Mouse (Mus musculus) heart, embryonic 15.5 days (tissue): ENCODE results near the gene Gm20479. TPM values are rescaled to one million over a fixed set of nuclear protein-coding genes. Genes with fewer than 3 reads are reported as not detected.

Experiments used
- ATAC-seq: fragments of 200-750 bp; cut with Nextera tagmentation; replicated peaks from 2 replicates; pipeline ENCODE4 v1.8.0; 2017; ENCODE audit warnings: low read depth, moderate TSS enrichment; ENCODE audit not compliant: insufficient number of reproducible peaks, insufficient read depth, low FRiP score
- H3K27ac ChIP-seq: fragments of 300-500 bp; sonication (generic); 2 replicates; pipeline ENCODE4 v1.5.1; 2015; ENCODE audit warnings: mild to moderate bottlenecking, inconsistent platforms
- H3K27me3 ChIP-seq: fragments of 300-500 bp; sonication (generic); 2 replicates; pipeline ENCODE4 v1.6.1; 2015; ENCODE audit warnings: inconsistent platforms
- H3K36me3 ChIP-seq: fragments of 300-500 bp; sonication (generic); 2 replicates; pipeline ENCODE4 v1.6.1; 2015; ENCODE audit warnings: mild to moderate bottlenecking, inconsistent platforms
- H3K4me1 ChIP-seq: fragments of 300-500 bp; sonication (generic); replicated peaks from 2 replicates; pipeline ENCODE4 v1.6.1; 2015; ENCODE audit warnings: inconsistent platforms
- H3K4me2 ChIP-seq: fragments of 300-500 bp; sonication (generic); 2 replicates; pipeline ENCODE4 v1.6.1; 2015; ENCODE audit warnings: inconsistent platforms, mild to moderate bottlenecking, moderate library complexity
- H3K4me3 ChIP-seq: fragments of 300-500 bp; sonication (generic); 2 replicates; pipeline ENCODE4 v1.5.1; 2015; ENCODE audit warnings: mild to moderate bottlenecking, inconsistent platforms
- H3K9ac ChIP-seq: fragments of 300-500 bp; sonication (generic); 2 replicates; pipeline ENCODE4 v1.6.1; 2015; ENCODE audit warnings: mild to moderate bottlenecking, inconsistent platforms
- H3K9me3 ChIP-seq: fragments of 300-500 bp; sonication (generic); replicated peaks from 2 replicates; pipeline ENCODE4 v1.6.1; 2016; ENCODE audit warnings: inconsistent platforms
- WGBS: fragments of 180-500 bp; shearing (Covaris S2); methylation state at CpG from one replicate; pipeline ENCODE4 v1.1.7; 2015; ENCODE audit warnings: mixed read lengths; 5-methylcytosine and 5-hydroxymethylcytosine counted together
- polyA plus RNA-seq: library from polyadenylated mRNA; unstranded; fragments of >200 nt; fragmentation: Nextera tagmentation; extraction: Ambion mirVana; gene quantifications from 2 replicates; pipeline ENCODE4 v1.2.1, GENCODE M21; 2015

Gene Gm20479
- polyA plus RNA-seq, 1 experiment from 2014 or later = not detected

DNA sequence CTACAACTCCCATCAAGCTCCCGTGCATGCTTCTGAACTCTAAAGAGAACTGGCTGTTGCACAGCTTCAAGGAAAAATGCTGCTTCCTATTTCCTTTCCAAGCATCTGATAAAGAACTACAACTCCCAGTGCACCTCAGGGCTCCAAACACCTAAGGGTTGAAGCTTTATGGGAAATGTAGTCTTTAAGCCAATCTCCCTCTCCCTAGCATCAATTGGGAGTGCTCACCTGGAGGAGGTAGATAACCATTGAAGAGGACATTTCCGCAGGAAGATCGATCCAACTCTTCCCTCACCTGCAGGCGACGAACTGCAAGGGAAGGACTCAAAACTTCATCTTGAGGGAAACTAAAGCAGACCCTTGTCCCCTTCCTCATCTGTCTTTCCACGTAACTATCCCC lies 3.1 kb downstream of the Gm20479 start:
- Histone ChIP-seq H3K27me3 (no peaks in the 10 kb centered on the region), H3K4me3 (no peak overlapping the region), H3K4me1 (peaks cover 26% of the 10 kb centered on the region), H3K9ac (no peak overlapping the region), H3K4me2 (peak overlapping the region; percentile 83), H3K9me3 (no peaks in the 10 kb centered on the region), H3K36me3 (peaks cover 8% of the 10 kb centered on the region; the same call in 1 of the 2 replicates), H3K27ac (no peak overlapping the region)
- WGBS = 27% methylated on average over 6 of the region's 6 CpGs
- no peak for ATAC-seq

DNA sequence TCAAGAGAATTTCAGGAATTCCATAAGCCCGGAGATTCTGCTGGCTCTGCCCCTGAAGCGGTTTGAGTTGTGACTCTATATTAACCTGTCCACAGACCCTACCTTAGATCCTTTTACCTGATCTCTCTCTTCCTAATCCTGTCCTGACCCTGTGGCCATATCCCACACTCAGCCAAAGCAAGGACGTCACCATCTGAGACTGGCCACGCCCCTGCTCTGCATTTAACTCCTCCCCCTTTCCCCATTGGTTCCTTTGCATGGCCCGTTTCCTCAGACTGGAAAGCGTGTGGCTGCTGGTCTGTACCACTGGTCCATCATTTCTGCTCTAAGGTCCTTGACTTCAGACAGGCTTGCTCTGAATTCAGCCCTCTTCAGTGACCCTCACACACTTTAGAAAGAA lies 11.8 kb downstream of the Gm20479 start:
- H3K27ac ChIP-seq = no peak overlapping the region
- H3K9ac ChIP-seq = no peak overlapping the region
- H3K9me3 ChIP-seq = no peaks in the 10 kb centered on the region
- peaks cover 17% of the 10 kb centered on the region for H3K36me3 ChIP-seq
- H3K4me3 ChIP-seq = no peak overlapping the region
- WGBS = 27% methylated on average over 6 of the region's 6 CpGs
- H3K4me2 ChIP-seq = no peak overlapping the region
- no peak for ATAC-seq
- no peaks in the 10 kb centered on the region for H3K27me3 ChIP-seq
- no peaks in the 10 kb centered on the region for H3K4me1 ChIP-seq

DNA sequence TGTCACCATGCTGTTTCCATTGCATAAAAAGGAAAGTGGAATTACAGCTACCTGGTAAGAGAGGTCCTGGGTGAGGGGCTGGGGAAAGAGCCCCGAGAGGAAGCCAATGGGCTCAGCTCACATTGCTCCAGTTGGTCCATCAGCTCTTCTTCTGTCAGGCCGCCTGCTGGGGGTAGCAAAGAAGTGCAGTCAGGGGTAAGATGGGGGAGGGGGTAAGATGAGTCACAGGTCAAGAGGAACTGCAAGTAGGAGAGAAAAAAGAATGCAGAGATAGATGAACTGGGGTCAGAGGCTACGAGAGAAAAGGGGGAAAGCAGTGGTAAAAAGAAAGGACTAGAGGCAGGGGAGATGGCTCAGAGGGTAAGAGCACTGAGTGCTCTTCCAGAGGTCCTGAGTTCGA lies 14.6 kb downstream of the Gm20479 start:
- 55% methylated on average over 4 of the region's 4 CpGs for WGBS

DNA sequence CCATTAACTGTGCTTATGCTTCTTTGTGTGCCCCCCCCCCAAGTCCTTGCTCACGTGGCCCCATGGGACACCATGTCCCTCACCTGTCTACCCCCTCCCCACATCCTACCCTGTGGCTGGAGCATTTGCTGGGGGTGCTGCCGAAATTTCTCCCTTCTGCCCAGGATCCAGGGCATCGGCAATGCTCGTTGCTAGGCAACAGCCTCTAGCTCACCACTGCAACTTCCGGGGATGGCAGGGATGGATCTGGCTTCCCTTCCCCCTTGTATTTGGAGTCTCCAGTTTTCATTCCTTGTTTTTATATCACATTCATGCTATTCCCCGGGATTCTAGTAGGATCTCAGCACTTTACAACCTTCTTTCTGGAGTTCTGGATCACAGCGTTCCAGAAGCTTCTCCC lies 17.7 kb downstream of the Gm20479 start:
- no peak overlapping the region for H3K4me3 ChIP-seq
- no peak for ATAC-seq
- peaks cover 54% of the 10 kb centered on the region for H3K27me3 ChIP-seq
- H3K9me3 ChIP-seq = no peaks in the 10 kb centered on the region
- no peak overlapping the region for H3K27ac ChIP-seq
- 43% methylated on average over 7 of the region's 7 CpGs for WGBS
- peaks cover 3% of the 10 kb centered on the region; the same call in 1 of the 2 replicates for H3K36me3 ChIP-seq
- peaks cover 29% of the 10 kb centered on the region for H3K4me1 ChIP-seq
- no peak overlapping the region for H3K9ac ChIP-seq
- H3K4me2 ChIP-seq = no peak overlapping the region

More for the DNA sequence above, 14.6 kb downstream of the Gm20479 start:
- Histone ChIP-seq H3K9me3 (no peaks in the 10 kb centered on the region), H3K27me3 (peaks cover 26% of the 10 kb centered on the region), H3K9ac (no peak overlapping the region), H3K4me3 (no peak overlapping the region), H3K27ac (no peak overlapping the region), H3K36me3 (peaks cover 3% of the 10 kb centered on the region; the same call in 1 of the 2 replicates), H3K4me1 (peaks cover 4% of the 10 kb centered on the region), H3K4me2 (no peak overlapping the region)
- ATAC-seq = no peak

DNA sequence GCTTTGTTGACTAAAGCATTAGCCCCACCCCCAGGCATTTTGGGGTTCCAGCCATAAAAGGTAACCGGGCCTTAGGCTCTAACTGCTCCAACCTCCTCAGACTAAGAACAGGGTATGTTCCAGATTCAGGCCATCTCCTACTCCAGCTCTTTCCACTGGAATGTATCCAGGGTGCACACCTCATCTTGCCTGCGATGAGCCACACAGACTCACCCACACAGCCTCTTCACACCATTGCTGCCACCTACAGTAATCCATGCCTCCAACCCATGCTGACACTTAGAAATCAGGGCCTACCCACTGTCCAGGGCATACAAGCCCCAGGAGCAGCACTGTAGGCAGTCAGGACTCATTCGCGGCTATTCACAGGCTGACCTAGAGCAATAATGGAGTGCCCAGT lies 18.1 kb downstream of the Gm20479 start:
- Histone ChIP-seq H3K27ac (no peak overlapping the region), H3K9me3 (no peaks in the 10 kb centered on the region), H3K9ac (no peak overlapping the region), H3K4me3 (no peak overlapping the region), H3K4me1 (peaks cover 33% of the 10 kb centered on the region), H3K4me2 (no peak overlapping the region), H3K27me3 (peaks cover 58% of the 10 kb centered on the region), H3K36me3 (peaks cover 3% of the 10 kb centered on the region; the same call in 1 of the 2 replicates)
- no peak for ATAC-seq
- 73% methylated on average over 4 of the region's 4 CpGs for WGBS

DNA sequence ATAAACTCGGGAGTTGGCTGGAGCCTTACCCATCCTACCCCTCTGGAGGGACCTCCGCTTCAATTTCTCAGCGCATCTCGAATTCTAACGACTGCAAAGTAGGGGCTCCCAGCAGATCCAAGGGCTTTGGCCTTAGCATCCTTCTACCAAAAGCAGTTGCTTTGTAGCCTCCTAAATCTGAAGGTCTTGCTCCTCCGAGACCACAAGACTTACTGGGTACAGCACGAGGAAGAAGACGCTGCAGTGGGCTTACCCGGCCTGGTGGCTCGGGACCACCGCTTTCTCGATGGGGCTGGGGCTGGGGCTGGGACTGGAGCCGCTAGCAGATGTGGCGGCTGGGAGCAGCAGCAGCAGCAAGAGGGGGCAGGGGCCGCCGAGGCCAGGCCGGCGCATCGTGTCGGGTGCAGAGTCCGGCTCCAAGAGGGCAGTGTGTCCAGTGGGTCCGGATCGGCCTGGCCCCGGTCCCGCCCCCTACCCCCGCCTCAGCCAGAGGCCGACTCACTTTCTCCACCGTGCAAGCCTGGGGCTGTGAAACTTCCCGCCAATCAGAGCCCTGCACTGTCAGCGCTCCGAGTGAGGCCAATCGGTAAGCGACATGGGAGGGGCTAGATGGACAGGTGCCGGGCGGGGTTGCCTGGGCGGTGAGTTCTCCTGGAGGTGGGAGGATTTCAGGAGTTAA lies 19.9 kb downstream of the Gm20479 start, which contains the start of gene Ltbp4:
Ltbp4 (minus strand) TSS at position 518 of the 679 bp plus-strand sequence.
- 1% methylated on average over 36 of the region's 36 CpGs for WGBS
- peaks cover 51% of the 10 kb centered on the region for H3K4me1 ChIP-seq
- no peaks in the 10 kb centered on the region for H3K36me3 ChIP-seq
- peak within 1 kb of the TSS; percentile 45 for H3K4me3 ChIP-seq
- H3K9me3 ChIP-seq = no peaks in the 10 kb centered on the region
- H3K27ac ChIP-seq = no peak within 1 kb of the TSS
- peak within 1 kb of the TSS; percentile 68 for H3K4me2 ChIP-seq
- no peak for ATAC-seq
- H3K27me3 ChIP-seq = peaks cover 76% of the 10 kb centered on the region
- H3K9ac ChIP-seq = peak within 1 kb of the TSS; percentile 46

DNA sequence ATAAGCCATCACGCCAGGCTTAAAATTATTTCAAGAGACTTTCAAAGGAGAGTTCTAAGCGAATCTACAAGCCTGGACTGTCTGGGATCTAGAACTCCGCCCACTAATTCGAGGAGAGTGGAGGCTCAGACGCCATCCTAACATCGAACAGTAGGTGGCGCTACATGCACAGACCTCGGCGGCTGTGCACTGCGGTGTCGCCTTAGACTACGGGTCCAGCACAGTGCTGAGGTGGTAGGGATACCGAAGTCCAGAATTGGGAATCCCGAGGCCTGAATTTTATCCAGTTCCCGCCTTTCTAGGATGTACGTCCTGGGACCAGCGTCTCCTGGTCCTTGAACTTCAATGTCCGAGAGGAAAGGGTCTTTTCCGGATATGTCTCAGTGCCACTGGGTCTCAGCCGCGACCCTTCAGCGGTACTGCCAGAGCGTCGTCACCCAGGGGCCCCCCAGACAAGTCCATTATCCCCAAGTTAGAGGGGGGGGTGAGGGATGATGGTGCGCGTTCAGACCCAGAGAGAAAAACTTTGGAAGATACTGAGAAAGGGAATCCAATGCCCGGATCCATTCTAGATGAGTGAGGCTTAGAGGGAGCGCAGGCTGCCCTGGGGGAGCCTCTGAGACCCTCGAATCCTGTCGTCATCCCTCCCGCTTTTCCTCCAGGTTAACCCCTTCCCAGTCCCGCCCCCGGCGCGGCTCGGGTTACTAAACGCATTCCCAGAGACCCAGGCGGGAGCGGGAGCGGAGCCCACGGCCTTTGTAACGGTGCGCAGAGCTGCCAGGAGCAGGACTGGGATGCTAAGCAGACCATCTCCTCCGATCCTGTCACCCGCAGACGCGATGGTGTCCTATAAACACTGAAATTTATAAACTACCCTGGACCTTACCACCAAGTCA lies 21.0 kb downstream of the Gm20479 start:
- no peaks in the 10 kb centered on the region for H3K9me3 ChIP-seq
- peak overlapping the region; percentile 45 for H3K4me3 ChIP-seq
- H3K27me3 ChIP-seq = peaks cover 80% of the 10 kb centered on the region
- ATAC-seq = peak; percentile 64
- H3K4me1 ChIP-seq = peaks cover 63% of the 10 kb centered on the region
- peak overlapping the region; percentile 12 for H3K9ac ChIP-seq
- under 1% methylated on average over 47 of the region's 47 CpGs for WGBS
- peak overlapping the region; percentile 68 for H3K4me2 ChIP-seq
- H3K27ac ChIP-seq = peak overlapping the region; percentile 39; the same call in 1 of the 2 replicates
- H3K36me3 ChIP-seq = no peaks in the 10 kb centered on the region

DNA sequence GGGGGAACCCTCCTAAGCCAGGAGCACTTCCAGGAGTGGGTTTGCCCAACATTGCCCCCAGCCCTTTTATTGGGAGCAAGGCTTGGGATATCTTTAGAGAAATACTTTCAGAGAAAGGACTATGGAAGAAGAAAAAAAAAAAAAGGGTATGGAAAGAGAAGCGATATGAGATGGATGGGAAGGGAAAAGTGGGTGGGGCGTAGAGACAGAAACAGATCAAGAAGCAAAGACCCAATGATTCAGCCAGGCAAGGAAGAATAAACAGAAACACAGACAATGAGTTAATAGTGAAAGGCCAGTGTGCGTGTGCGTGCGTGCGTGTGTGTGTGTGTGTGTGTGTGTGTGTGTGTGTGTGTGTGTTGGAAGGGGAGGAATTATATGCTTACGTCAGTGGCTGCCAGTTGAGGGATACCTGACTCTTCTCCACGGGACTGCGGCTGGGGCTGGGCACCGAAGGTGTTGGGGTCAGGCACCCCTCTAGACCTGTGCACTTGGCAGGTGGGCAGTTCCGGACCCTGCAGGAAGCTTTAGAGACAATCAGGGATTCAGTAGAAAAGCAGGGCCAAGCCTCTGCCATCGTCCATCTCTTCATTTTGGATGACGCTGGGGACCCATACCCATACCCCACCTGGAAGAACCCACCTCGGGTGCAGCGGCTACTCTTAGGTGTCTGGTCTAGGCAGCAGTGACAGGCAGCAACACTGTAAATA lies 22.1 kb downstream of the Gm20479 start:
- Histone ChIP-seq H3K36me3 (no peaks in the 10 kb centered on the region), H3K4me3 (peak overlapping the region; percentile 64; the same call in 1 of the 2 replicates), H3K9me3 (no peaks in the 10 kb centered on the region), H3K27ac (peak overlapping the region; percentile 89), H3K4me1 (peaks cover 72% of the 10 kb centered on the region), H3K27me3 (peaks cover 89% of the 10 kb centered on the region), H3K4me2 (peak overlapping the region; percentile 91; the same call in 1 of the 2 replicates), H3K9ac (no peak overlapping the region)
- no peak for ATAC-seq
- WGBS = 48% methylated on average over 15 of the region's 15 CpGs

DNA sequence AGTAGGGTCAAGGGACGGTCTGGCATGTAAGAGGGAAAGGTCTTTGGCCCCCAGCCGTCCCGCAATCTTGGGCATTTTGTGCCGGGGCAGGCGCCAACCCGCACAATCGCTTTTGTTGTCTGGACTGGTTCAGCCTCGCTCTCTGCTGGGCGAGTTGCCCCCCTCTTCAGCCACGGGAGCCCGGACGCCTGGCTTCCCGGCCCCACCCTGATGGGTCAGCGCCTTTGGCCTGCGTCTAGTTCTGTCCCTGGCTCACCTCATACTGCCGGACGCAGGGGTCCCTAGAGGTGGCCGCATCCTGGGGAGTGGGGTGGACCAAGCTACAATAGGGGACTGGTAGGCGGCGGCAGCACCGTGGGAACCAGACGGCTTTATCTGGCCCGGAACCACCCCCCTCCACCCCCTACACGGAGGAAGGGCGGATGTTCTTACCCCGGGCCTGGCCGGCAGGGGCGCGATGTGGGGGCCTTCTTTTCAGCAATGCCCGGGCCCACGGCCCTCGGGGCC lies 22.8 kb downstream of the Gm20479 start:
- no peaks in the 10 kb centered on the region for H3K9me3 ChIP-seq
- H3K4me2 ChIP-seq = peak overlapping the region; percentile 91
- whole genome bisulfite sequencing = 3% methylated on average over 32 of the region's 32 CpGs
- peak overlapping the region; percentile 64 for H3K4me3 ChIP-seq
- ATAC-seq = peak; percentile 20
- H3K4me1 ChIP-seq = peaks cover 75% of the 10 kb centered on the region
- H3K27ac ChIP-seq = peak overlapping the region; percentile 89
- H3K9ac ChIP-seq = peak overlapping the region; percentile 32; the same call in 1 of the 2 replicates
- H3K27me3 ChIP-seq = peaks cover 89% of the 10 kb centered on the region
- no peaks in the 10 kb centered on the region for H3K36me3 ChIP-seq

DNA sequence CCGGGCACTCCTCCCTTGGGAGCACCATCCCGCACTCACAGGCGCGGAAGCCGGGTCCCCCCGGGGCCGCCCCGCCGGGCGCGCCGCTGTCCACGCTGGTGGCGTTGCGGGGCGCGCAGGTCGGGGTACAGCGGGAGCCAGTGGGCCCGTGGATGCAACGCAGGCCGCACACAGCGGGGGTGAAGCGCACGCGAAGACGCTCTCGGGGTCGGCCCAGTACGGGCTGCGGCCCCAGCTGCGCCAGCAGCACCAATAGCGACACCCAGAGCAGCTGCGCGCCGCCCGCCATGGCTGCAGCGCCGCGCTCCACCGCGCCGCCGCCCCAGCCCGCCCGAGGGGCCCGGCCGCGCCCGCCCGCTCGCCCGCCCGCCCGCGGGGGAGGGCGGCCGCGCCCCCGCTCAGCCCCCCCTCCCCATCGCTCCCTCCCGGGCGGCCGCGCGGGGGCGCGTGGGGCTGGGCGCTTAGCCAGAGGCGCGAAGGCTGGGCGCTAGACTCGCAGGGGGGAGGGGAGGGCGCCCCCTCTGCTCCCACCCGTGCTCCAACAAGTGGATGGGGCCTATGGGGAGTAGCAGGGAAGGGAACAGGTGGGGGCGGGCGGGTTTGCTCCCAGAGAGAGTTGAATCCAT lies 23.8 kb downstream of the Gm20479 start:
- ATAC-seq = no peak
- H3K27me3 ChIP-seq = peaks cover 89% of the 10 kb centered on the region
- WGBS = under 1% methylated on average over 39 of the region's 77 CpGs
- H3K9ac ChIP-seq = peak overlapping the region; percentile 75
- peak overlapping the region; percentile 64 for H3K4me3 ChIP-seq
- H3K4me1 ChIP-seq = peaks cover 83% of the 10 kb centered on the region
- no peaks in the 10 kb centered on the region for H3K9me3 ChIP-seq
- H3K4me2 ChIP-seq = peak overlapping the region; percentile 91
- H3K36me3 ChIP-seq = no peaks in the 10 kb centered on the region
- H3K27ac ChIP-seq = peak overlapping the region; percentile 89
